Mouse (Mus musculus): ENCODE data around the gene Lrrc56.

Gene Lrrc56

GRCm38 (mm10) chr7:141193948-141194347 lies at the start of gene Lrrc56, which contains the start of gene Hras:
Gene Lrrc56 (plus strand): TSS chr7:141194157.
Gene Hras (minus strand): TSS chr7:141194005.
- DNase-seq (ENCODE audit: low read depth, low spot score) = peak; percentile 99

DNA sequence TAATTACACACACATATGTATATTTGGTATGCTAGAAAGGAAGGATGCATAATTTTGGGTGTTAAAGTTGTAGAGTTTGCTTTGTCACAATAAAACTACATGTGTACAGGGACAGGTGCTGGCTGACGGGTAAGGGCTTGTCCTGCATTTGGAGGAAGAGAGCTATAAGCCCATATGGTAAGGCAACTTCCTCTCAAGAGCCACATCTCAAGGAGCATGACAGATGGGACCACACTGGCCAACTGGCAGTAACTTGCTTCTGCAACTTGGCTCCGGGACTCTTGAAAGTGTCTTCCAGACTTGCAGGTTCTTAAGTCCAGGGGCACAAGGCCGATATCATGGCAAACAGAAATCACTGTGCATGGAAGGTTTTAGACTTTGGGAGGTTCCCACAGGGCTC lies 49.3 kb upstream of the Lrrc56 start:
- no peak for DNase-seq (ENCODE audit: low read depth, low spot score)

DNA sequence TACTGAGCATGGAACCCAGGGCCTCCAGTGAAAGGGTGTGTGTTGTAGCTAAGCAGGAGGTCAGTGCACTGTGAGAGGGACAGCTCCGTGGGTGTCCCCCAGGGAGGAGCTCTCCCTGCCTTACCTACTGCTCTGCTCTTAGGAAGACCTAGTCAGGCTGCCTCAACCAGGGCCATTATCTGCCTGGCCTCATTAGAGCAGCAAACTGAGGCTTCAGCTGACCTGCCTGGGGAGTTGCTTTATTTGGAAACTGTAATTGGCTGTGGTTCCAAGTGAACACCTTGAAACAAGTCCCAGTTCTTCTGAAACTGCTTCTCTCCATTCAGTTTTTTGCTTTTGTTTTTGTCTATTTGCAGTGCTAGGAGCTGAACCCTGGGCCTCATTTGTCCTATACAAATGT lies 48.6 kb upstream of the Lrrc56 start:
- no peak for DNase-seq (ENCODE audit: low read depth, low spot score)

GRCm38 (mm10) chr7:141146043-141146595 lies 47.8 kb upstream of the Lrrc56 start:
- DNase-seq (ENCODE audit: low read depth, low spot score) = no peak

GRCm38 (mm10) chr7:141147044-141147443 lies 46.9 kb upstream of the Lrrc56 start:
- DNase-seq (ENCODE audit: low read depth, low spot score) = peak; percentile 42

- peak; percentile 96 for DNase-seq (ENCODE audit: low read depth, low spot score)
These were observed 45.3 kb upstream of the Lrrc56 start for GRCm38 (mm10) chr7:141148639-141149038.

GRCm38 (mm10) chr7:141155362-141155761 lies 38.6 kb upstream of the Lrrc56 start:
- DNase-seq (ENCODE audit: low read depth, low spot score) = no peak

DNA sequence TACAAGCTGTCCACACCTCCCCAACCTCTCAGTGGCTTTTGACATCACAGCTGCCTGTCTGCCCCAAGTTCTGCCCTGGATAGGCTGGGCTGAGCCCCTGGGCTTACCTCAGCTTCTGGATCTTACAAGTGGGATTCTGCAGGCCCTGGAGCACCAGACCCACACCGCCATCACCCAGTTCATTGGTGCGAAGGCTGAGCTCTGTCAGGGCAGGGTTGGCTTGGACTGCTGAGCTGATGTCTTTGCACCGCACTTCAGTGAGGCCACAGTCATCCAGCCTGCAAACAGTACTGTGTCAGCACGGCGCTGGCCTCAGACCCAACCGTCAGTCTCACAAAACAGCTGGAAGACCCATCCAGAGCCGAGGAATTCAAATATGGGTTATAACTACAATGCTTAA lies 29.6 kb upstream of the Lrrc56 start:
- no peak for DNase-seq (ENCODE audit: low read depth, low spot score)

GRCm38 (mm10) chr7:141164850-141165249 lies 29.1 kb upstream of the Lrrc56 start:
- DNase-seq (ENCODE audit: low read depth, low spot score) = no peak

GRCm38 (mm10) chr7:141167901-141168517 lies 25.9 kb upstream of the Lrrc56 start:
- peak; percentile 64 for DNase-seq (ENCODE audit: low read depth, low spot score)

- peak; percentile 85 for DNase-seq (ENCODE audit: low read depth, low spot score)
These were observed 25.4 kb upstream of the Lrrc56 start for GRCm38 (mm10) chr7:141168518-141168953.

GRCm38 (mm10) chr7:141169300-141169699 lies 24.7 kb upstream of the Lrrc56 start:
- DNase-seq (ENCODE audit: low read depth, low spot score) = no peak

- DNase-seq (ENCODE audit: low read depth, low spot score) = no peak
These were observed 24.1 kb upstream of the Lrrc56 start for GRCm38 (mm10) chr7:141169866-141170265.

- DNase-seq (ENCODE audit: low read depth, low spot score) = peak; percentile 96
These were observed 21.6 kb upstream of the Lrrc56 start, which contains the start of gene Rnh1 for GRCm38 (mm10) chr7:141172116-141173006. Gene Rnh1 (minus strand): TSS chr7:141172857.

DNA sequence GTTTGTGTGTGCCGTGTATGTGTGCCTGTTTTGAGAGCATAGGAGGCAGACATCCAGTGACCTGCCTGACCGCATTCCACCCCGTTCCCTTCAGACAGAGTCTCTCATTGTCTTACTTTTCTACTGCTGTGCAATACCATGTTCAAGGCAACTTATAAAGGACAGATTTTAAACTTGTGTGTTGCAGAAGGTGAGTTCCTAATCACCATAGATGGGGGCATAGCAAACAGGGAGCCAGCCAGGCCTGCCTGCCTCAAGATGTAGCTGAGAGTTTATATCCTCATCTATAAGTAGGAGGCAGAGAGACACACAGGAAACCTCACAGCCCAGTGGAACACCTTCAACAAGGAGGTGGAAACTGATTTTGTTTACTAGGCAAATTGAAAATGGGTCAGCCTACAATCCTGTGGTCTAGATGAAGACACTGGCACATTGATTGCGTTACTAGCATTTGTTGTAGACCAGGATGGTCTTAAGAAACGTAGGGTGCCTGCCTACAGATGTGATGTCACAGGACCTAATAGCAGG lies 20.6 kb upstream of the Lrrc56 start:
- no peak for DNase-seq (ENCODE audit: low read depth, low spot score)

DNA sequence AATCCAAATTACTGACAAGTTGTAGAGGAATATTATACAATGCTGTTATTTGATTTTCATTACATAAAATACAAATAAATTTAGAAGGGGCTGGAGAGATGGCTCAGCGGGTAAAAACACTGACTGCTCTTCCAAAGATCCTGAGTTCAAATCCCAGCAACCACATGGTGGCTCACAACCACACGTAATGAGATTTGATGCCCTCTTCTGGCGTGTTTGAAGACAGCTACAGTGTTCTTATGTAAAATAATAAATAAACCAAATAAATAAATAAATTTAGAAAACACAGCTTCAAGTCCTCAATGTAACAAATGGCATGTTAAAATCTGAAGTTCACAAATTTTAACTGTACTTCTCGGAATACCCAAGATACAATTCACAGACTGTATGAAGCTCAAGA lies 18.9 kb upstream of the Lrrc56 start:
- DNase-seq (ENCODE audit: low read depth, low spot score) = no peak

GRCm38 (mm10) chr7:141176173-141176572 lies 17.8 kb upstream of the Lrrc56 start:
- DNase-seq (ENCODE audit: low read depth, low spot score) = peak; percentile 91

DNA sequence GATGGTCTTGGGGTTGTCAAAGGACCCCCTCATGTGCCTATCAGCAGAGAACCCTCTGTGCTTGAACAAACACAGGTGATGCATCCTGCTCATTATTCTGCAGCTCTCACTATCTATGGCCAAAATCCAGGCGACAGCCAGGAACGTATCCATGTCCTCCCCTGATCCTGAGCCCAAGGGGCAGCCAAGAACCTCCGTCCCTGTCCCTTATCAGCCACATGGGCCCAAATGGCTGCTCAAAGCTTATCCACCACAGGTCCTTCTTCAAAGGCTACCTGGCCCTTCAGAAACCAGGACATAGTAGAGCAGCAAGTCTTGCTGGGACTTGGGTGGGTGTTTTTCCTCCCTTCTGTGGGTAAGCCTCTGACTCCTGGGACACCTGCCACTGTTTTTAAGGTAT lies 5.8 kb upstream of the Lrrc56 start:
- DNase-seq (ENCODE audit: low read depth, low spot score) = no peak

GRCm38 (mm10) chr7:141188733-141189132 lies 5.2 kb upstream of the Lrrc56 start:
- no peak for DNase-seq (ENCODE audit: low read depth, low spot score)

GRCm38 (mm10) chr7:141190220-141190619 lies 3.7 kb upstream of the Lrrc56 start:
- DNase-seq (ENCODE audit: low read depth, low spot score) = no peak

DNA sequence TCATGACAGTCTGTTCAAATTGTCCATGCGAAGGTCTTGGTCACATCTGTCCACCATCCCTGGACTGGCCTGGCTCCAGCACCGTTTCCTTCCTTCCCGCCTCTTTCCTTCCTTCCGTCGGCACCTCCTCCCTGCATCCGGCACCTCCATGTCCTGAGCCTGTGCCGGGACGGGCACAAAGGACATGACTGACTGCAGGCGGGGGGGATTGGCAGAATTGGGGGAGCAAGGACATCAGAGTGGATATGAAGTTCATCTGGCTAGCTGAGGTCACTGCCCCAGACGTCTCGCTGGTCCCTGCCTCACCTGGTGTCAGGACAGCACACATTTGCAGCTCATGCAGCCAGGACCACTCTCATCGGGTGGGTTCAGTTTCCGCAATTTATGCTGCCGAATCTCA lies 2.9 kb upstream of the Lrrc56 start:
- DNase-seq (ENCODE audit: low read depth, low spot score) = no peak
